Mouse (Mus musculus) cortical plate, adult 2 months (tissue): ENCODE data around the gene Hmga1.

Source experiments
- CTCF ChIP-seq: fragments of 200-500 bp; IDR thresholded peaks from 2 replicates; pipeline ENCODE4 v1.5.1; 2011; ENCODE audit warnings: mild to moderate bottlenecking, control low read depth, low read length; ENCODE audit not compliant: insufficient read depth; ENCODE audit errors: extremely low read depth
- POLR2A ChIP-seq: fragments of 200-500 bp; IDR thresholded peaks from 2 replicates; pipeline ENCODE4 v1.6.1; 2011; ENCODE audit warnings: mild to moderate bottlenecking, low read length, control low read depth; ENCODE audit not compliant: insufficient read depth; ENCODE audit errors: extremely low read depth

- TF ChIP-seq CTCF (no peak), POLR2A (no peak)
These were observed 3.8 kb upstream of the Hmga1 start for GRCm38 (mm10) chr17:27552215-27553201.
